Mouse (Mus musculus) kidney, adult 9 months (tissue): ENCODE data around the gene Selenoh.

Source experiments
- DNase-seq: peaks from one replicate; pipeline ENCODE4 v3.0.0; 2022

Selenoh gene

GRCm38 (mm10) chr2:84626366-84626975, 44.1 kb downstream of the Selenoh start:
- no peak for DNase-seq

DNA sequence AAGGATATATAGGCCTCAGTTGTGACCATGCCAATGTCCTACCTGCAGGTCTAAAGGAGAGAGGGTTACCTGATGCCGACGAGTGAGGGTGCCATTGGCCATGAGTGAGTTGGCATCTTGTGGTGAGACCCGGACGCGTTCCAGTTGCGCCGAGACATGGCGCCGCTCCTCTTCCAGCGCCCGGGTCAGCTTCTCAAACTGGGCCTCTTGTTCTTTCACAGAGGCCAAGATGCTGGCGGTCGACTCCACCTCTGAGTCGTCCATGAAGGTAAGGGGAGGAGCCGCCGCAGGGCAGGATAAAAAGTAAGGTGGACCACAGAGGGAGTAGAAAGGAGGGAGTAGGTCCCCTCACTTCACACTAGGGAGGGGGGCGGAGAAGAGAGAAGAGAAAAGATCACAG, 46.4 kb downstream of the Selenoh start:
- no peak for DNase-seq

DNA sequence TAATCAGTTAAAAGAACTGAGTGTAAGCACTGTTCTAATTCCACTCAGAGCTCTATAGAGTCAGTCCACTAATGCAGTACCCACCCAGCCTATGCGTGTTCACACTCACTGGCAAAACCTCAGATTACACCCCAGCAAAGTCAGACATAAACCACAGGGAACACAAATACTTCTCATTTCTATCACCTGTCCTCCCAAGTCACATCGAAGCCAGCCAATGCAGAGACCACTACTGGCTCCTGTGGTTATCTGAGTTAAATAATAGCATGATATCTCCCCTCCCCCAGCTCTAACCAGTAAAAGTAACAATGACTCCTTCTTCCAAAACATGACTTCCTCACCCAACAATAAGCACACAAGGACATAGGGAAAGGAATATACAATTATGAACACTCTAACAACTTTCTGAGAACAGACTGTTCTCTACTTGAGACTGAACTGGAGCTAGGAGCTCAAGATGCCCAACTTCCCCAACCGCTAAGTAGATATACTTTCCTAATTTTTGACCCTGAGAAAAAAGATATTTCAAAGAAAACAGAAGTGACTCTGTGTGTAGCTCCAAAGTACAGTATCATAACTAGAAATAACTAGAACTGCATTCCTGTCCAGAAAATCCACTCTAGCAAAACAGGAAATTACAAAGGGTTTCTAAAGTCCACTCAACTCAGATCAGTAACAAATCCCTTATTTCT, 47.0 kb downstream of the Selenoh start:
- DNase-seq: peak; percentile 49

- no peak for DNase-seq
Observed at GRCm38 (mm10) chr2:84622668-84623067, 47.9 kb downstream of the Selenoh start.

GRCm38 (mm10) chr2:84619646-84620340, 50.8 kb downstream of the Selenoh start:
- DNase-seq: no peak
